Mouse (Mus musculus) cerebellum, adult 2 months (tissue): ENCODE measurements at regions not wholly inside any gene's neighbourhood (a gene's known extent, or its start where the extent isn't known, plus 50 kb on each side); places are given as distances from the start of the nearest gene placed in this dataset.
A peak's percentile ranks its signal among the peaks of the same experiment; 100 is the strongest.

Source experiments
- DNase-seq, 2 experiments: peaks; one replicate each; pipeline ENCODE4 v3.0.0; 2021
- H3K27ac ChIP-seq: fragments of 200-500 bp; 2 replicates; pipeline ENCODE4 v1.5.1; 2012; ENCODE audit warnings: low read length, control low read depth, inconsistent platforms; ENCODE audit not compliant: insufficient read depth
- H3K27me3 ChIP-seq: fragments of 200-500 bp; 2 replicates; pipeline ENCODE4 v1.6.1; 2012; ENCODE audit warnings: inconsistent platforms, mild to moderate bottlenecking, low read length, moderate library complexity; ENCODE audit not compliant: control insufficient read depth, insufficient read depth
- H3K4me1 ChIP-seq: fragments of 200-500 bp; 2 replicates; pipeline ENCODE4 v1.6.1; 2011; ENCODE audit warnings: low read length; ENCODE audit not compliant: control insufficient read depth, insufficient read depth
- H3K4me3 ChIP-seq: fragments of 200-500 bp; replicated peaks from 2 replicates; pipeline ENCODE3; 2011; ENCODE audit warnings: mild to moderate bottlenecking, low read depth, low read length, control low read depth; ENCODE audit not compliant: insufficient read depth
- CTCF ChIP-seq: fragments of 200-500 bp; IDR thresholded peaks from 2 replicates; pipeline ENCODE4 v1.5.1; 2011; ENCODE audit warnings: low read depth, mild to moderate bottlenecking, control low read depth, low read length, moderate library complexity, borderline replicate concordance; ENCODE audit not compliant: insufficient read depth
- POLR2A ChIP-seq: fragments of 200-500 bp; IDR thresholded peaks from 2 replicates; pipeline ENCODE4 v1.6.1; 2011; ENCODE audit warnings: low read length, control low read depth, borderline replicate concordance; ENCODE audit not compliant: insufficient read depth
- WGBS: fragments of 180-500 bp; shearing (Covaris S2); methylation state at CpG from one replicate; pipeline ENCODE4 v1.1.7; 2018; 5-methylcytosine and 5-hydroxymethylcytosine counted together

DNA sequence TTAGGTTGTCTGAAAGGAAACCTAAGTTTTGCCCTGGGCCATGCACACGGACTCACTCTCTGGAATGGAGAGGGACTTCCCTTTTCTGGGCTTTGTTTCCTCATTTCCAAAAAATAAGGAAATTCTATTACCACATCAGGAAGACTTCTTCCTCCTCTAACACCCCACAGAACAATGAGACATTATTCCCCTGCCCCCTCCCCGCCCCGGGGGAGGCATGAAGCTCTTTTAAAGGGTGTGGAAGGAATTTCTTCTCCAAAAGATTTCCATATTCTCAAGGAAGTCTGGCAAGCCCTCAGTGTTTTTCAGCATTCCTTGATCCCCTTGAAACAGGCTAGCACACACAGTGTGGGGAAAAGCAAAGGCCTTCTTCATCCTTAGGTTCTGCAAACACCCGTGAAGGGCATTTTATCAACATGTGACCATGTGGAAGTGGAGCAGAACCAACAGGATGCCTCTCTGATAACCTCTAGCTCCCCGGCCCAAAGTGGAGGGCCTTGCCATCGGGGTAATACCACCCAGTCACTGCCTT is 179.5 kb upstream of the Klf7 start:
- H3K27me3 ChIP-seq, result no peaks in the 10 kb centered on the region
- 84% methylated on average over 6 of the region's 6 CpGs for WGBS
- DNase-seq, result no peak
- H3K4me3 ChIP-seq, result no peak overlapping the region
- TF ChIP-seq CTCF (no peak), POLR2A (no peak)
- no peak overlapping the region for H3K27ac ChIP-seq
- peaks cover 3% of the 10 kb centered on the region; the same call in 1 of the 2 replicates for H3K4me1 ChIP-seq

GRCm38 (mm10) chr1:64300951-64301529 is 179.0 kb upstream of the Klf7 start:
- Histone ChIP-seq H3K4me1 (peaks cover 3% of the 10 kb centered on the region; the same call in 1 of the 2 replicates), H3K27me3 (no peaks in the 10 kb centered on the region), H3K4me3 (no peak overlapping the region), H3K27ac (no peak overlapping the region)
- no peak for DNase-seq
- TF ChIP-seq CTCF (no peak), POLR2A (no peak)
- 93% methylated on average over 8 of the region's 8 CpGs for WGBS

DNA sequence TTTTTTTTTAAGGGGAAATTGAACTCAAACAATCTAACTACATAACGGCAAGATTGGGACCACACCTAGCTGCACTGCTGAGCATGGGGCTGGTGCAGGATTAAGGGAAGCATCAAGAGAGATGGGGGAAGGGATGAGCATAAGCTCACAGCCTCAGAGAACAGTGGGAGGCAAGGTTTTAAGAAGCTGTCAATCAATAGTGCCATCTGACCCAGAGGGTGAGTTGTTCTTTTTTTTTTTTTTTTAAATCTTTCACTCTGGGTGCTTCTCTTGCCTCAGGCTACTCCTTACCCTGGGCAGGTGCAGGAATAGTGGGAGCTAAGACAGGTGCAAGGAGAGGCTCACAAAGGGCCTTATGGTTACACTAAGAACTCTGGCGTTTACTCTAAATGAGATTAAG is 176.9 kb upstream of the Klf7 start:
- H3K4me1 ChIP-seq, result no peaks in the 10 kb centered on the region
- TF ChIP-seq CTCF (no peak), POLR2A (no peak)
- no peaks in the 10 kb centered on the region for H3K27me3 ChIP-seq
- H3K27ac ChIP-seq, result no peak overlapping the region
- DNase-seq, result no peak
- WGBS, result 72% methylated on average over 2 of the region's 2 CpGs
- no peak overlapping the region for H3K4me3 ChIP-seq

DNA sequence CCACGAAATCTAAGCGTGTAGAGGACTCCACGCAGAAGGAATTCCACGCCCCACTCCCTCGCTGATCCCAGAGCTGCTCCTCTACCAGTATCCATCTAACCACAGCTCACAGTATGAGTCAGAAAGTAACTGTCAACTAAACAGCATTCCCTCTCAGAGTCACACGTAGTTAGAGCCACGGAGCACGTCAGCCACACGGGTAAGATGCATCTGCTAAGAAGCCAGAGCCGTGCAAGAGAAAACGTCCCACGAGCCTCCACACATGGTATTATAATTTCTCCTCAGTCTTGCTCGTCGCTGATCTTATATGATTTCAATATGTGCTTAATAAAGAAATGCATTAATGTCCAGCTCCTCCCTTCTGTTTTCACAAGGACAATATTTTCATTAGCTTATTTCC is 176.1 kb upstream of the Klf7 start:
- TF ChIP-seq POLR2A, result no peak
- no peaks in the 10 kb centered on the region for H3K4me1 ChIP-seq
- no peak overlapping the region for H3K4me3 ChIP-seq
- no peaks in the 10 kb centered on the region for H3K27me3 ChIP-seq
- 91% methylated on average over 14 of the region's 14 CpGs for WGBS
- no peak overlapping the region for H3K27ac ChIP-seq
- DNase-seq, result no peak

- DNase-seq, result no peak
- no peaks in the 10 kb centered on the region for H3K4me1 ChIP-seq
- WGBS, result 91% methylated on average over 5 of the region's 5 CpGs
- no peaks in the 10 kb centered on the region for H3K27me3 ChIP-seq
- H3K27ac ChIP-seq, result no peak overlapping the region
- H3K4me3 ChIP-seq, result no peak overlapping the region
- no peak for TF ChIP-seq CTCF
- TF ChIP-seq POLR2A, result no peak
Observed at GRCm38 (mm10) chr1:64297343-64297742, 175.3 kb upstream of the Klf7 start.

DNA sequence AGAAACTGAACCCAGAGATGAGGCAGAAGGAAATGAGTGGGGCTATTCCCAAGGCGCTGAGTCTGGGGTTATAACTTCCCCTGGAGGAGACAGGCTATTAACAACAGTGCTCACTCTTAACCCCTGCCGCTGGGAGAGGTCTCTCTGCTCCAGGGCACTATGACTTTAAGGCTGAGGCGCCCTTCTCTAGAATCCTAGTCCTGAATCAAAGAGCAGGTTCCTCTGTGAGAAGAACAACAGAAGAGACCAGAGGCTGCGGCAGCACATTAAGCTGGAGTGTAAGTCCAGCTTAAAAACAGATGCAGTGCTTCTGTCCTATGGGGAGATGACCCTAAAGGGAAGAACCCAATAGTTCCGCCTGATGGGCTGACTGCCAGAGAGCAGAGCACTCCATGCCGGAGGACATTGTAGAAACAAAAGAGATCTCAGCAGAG is 173.4 kb upstream of the Klf7 start:
- no peak for TF ChIP-seq POLR2A
- TF ChIP-seq CTCF, result no peak
- Histone ChIP-seq H3K4me1 (no peaks in the 10 kb centered on the region), H3K27me3 (no peaks in the 10 kb centered on the region), H3K27ac (no peak overlapping the region), H3K4me3 (no peak overlapping the region)
- 48% methylated on average over 6 of the region's 6 CpGs for WGBS
- DNase-seq, result no peak

DNA sequence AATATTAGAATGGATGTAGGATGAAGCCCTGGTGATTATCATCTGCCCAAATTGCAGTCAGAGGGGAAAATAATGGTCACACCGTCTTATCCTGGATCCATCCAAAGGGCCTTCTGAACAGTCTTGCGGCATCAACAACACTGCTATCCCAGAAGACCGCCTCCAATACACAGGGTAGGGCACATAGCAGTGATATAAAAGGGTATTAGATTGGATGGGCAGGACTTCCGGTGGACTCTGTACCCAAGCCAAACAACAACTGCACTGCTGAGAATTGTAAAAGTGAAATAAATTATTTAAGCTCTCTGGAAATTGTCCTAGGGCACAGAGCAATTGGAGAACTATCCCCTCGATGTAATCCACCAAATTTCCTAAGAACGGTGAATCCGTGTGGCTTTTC is 173.0 kb upstream of the Klf7 start:
- H3K27ac ChIP-seq, result no peak overlapping the region
- no peak overlapping the region for H3K4me3 ChIP-seq
- no peaks in the 10 kb centered on the region for H3K4me1 ChIP-seq
- no peaks in the 10 kb centered on the region for H3K27me3 ChIP-seq
- no peak for DNase-seq
- whole genome bisulfite sequencing, result 88% methylated on average over 7 of the region's 7 CpGs
- TF ChIP-seq POLR2A (no peak), CTCF (no peak)

GRCm38 (mm10) chr1:64288812-64289447 is 166.8 kb upstream of the Klf7 start:
- no peak for TF ChIP-seq POLR2A
- no peak for TF ChIP-seq CTCF
- Histone ChIP-seq H3K27me3 (no peaks in the 10 kb centered on the region), H3K4me3 (no peak overlapping the region), H3K27ac (no peak overlapping the region), H3K4me1 (peaks cover 11% of the 10 kb centered on the region; the same call in 1 of the 2 replicates)
- DNase-seq, result peak; percentile 40 to 43
- WGBS, result 68% methylated on average over 12 of the region's 12 CpGs
